Mouse (Mus musculus) neural tube, embryonic 13.5 days (tissue): ENCODE data around the gene Olfr690. TPM values are rescaled to one million over a fixed set of nuclear protein-coding genes. Genes with fewer than 3 reads are reported as not detected.

Experiments used
- ATAC-seq: fragments of 200-750 bp; cut with Nextera tagmentation; 2 replicates; pipeline ENCODE4 v1.8.0; 2017; ENCODE audit warnings: low read depth, mild to moderate bottlenecking, moderate TSS enrichment, moderate library complexity
- H3K27ac ChIP-seq: fragments of 300-500 bp; sonication (generic); replicated peaks from 2 replicates; pipeline ENCODE4 v1.5.1; 2015; ENCODE audit warnings: moderate library complexity, mild to moderate bottlenecking, inconsistent platforms
- H3K27me3 ChIP-seq: fragments of 300-500 bp; sonication (generic); 2 replicates; pipeline ENCODE4 v1.6.1; 2015; ENCODE audit warnings: mild to moderate bottlenecking, inconsistent platforms
- H3K36me3 ChIP-seq: fragments of 300-500 bp; sonication (generic); 2 replicates; pipeline ENCODE4 v1.6.1; 2015; ENCODE audit warnings: mild to moderate bottlenecking, inconsistent platforms
- H3K4me1 ChIP-seq: fragments of 300-500 bp; sonication (generic); replicated peaks from 2 replicates; pipeline ENCODE4 v1.6.1; 2015; ENCODE audit warnings: inconsistent platforms
- H3K4me2 ChIP-seq: fragments of 300-500 bp; sonication (generic); 2 replicates; pipeline ENCODE4 v1.6.1; 2015; ENCODE audit warnings: inconsistent platforms, mild to moderate bottlenecking, moderate library complexity
- H3K4me3 ChIP-seq: fragments of 300-500 bp; sonication (generic); 2 replicates; pipeline ENCODE4 v1.5.1; 2015; ENCODE audit warnings: mild to moderate bottlenecking, inconsistent platforms
- H3K9ac ChIP-seq: fragments of 300-500 bp; sonication (generic); 2 replicates; pipeline ENCODE4 v1.6.1; 2015; ENCODE audit warnings: moderate library complexity, mild to moderate bottlenecking, inconsistent platforms
- H3K9me3 ChIP-seq: fragments of 300-500 bp; sonication (generic); 2 replicates; pipeline ENCODE4 v1.6.1; 2016; ENCODE audit warnings: inconsistent platforms
- WGBS: fragments of 180-500 bp; shearing (Covaris S2); methylation state at CpG from one replicate; pipeline ENCODE4 v1.1.7; 2015; 5-methylcytosine and 5-hydroxymethylcytosine counted together
- polyA plus RNA-seq: library from polyadenylated mRNA; unstranded; fragments of >200 nt; fragmentation: Nextera tagmentation; extraction: Ambion mirVana; gene quantifications from 2 replicates; pipeline ENCODE4 v1.2.1, GENCODE M21; 2015

The Olfr690 gene
- polyA plus RNA-seq, 1 experiment from 2014 or later: not detected

GRCm38 (mm10) chr7:105342170-105342569, 8.3 kb upstream of the Olfr690 start, which contains the start of gene Olfr691:
Gene Olfr691 (minus strand): TSS chr7:105342270.
- Histone ChIP-seq H3K4me2 (no peak within 1 kb of the TSS), H3K4me3 (no peak within 1 kb of the TSS), H3K27ac (no peak within 1 kb of the TSS), H3K9ac (no peak within 1 kb of the TSS), H3K4me1 (no peaks in the 10 kb centered on the region), H3K9me3 (no peaks in the 10 kb centered on the region), H3K27me3 (no peaks in the 10 kb centered on the region), H3K36me3 (no peaks in the 10 kb centered on the region)
- 41% methylated on average over 1 of the region's 1 CpGs for WGBS
- no peak for ATAC-seq

DNA sequence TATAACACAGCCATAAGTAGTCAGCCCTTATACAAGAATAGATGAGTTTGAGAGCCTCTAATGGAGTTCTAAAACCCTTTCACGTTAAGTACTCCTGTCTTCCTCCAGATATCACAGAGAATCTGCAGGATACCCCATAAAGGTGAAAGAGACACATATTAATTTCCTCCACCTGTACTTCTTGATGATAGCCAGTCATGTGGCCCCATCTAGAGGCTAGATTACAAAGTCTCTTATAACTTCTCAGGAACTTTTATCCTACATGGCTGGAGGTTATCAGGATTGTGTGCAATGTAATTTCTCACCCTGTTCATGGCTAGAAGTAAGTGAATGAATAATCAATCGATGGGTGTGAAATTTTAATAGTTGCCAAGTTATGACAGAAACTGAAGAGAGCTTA, 8.6 kb downstream of the Olfr690 start:
- Histone ChIP-seq H3K36me3 (no peaks in the 10 kb centered on the region), H3K9me3 (no peaks in the 10 kb centered on the region), H3K9ac (no peak overlapping the region), H3K4me3 (no peak overlapping the region), H3K27me3 (no peaks in the 10 kb centered on the region), H3K4me1 (no peaks in the 10 kb centered on the region), H3K4me2 (no peak overlapping the region), H3K27ac (no peak overlapping the region)
- ATAC-seq: no peak
- 82% methylated on average over 2 of the region's 2 CpGs for WGBS

- H3K27ac ChIP-seq: no peak within 1 kb of the TSS
- no peaks in the 10 kb centered on the region for H3K4me1 ChIP-seq
- no peak for ATAC-seq
- no peak within 1 kb of the TSS for H3K9ac ChIP-seq
- no peaks in the 10 kb centered on the region for H3K36me3 ChIP-seq
- H3K27me3 ChIP-seq: no peaks in the 10 kb centered on the region
- WGBS: 70% methylated on average over 1 of the region's 1 CpGs
- no peak within 1 kb of the TSS for H3K4me3 ChIP-seq
- H3K9me3 ChIP-seq: no peaks in the 10 kb centered on the region
- H3K4me2 ChIP-seq: no peak within 1 kb of the TSS
Observed at GRCm38 (mm10) chr7:105310865-105311264, 23.0 kb downstream of the Olfr690 start, which contains the start of gene Olfr689. Gene Olfr689 (plus strand): TSS chr7:105311165.

DNA sequence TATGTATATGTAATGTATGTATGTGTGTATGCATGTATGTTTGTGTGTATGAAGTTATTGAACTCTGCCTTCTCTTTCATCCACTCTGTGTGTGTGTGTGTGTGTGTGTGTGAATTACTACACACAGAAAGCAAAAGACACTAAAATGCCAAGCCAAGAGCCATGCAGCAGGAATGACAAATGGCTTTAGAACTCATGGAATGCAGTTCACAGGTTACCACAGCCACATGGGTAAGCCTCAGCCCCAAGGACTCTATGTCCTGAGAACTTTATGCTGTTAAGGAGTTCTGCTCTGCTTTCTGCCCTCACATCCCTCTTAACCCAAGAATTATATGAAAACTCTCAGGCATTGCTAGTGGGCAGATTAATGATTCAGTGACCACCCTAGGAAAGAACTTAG, 43.9 kb downstream of the Olfr690 start:
- Histone ChIP-seq H3K9ac (no peak overlapping the region), H3K27ac (no peak overlapping the region), H3K4me3 (no peak overlapping the region), H3K9me3 (no peaks in the 10 kb centered on the region), H3K4me1 (no peaks in the 10 kb centered on the region), H3K27me3 (no peaks in the 10 kb centered on the region), H3K4me2 (no peak overlapping the region), H3K36me3 (no peaks in the 10 kb centered on the region)
- no peak for ATAC-seq

DNA sequence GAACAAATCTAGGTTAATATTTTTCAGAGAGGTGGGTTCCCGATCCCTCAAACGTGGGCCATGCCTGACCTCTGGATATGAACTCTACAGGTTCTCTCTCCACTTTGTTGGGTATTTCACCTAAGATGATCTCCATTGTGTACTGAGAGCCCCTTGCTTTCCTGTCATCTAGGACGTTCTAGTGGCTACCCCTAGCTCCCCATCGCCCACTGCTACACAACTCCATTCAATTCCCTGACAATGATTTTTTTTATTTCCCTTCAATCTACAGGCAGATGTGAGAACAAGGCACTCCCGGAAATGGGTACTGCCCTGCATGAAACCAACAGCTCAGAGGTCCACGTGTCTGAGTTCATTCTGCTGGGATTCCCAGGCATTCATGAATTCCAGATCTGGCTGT, 46.1 kb downstream of the Olfr690 start, which contains the start of gene Olfr688:
Olfr688 (plus strand) TSS at position 301 of the 400 bp plus-strand sequence.
- ATAC-seq: no peak
- H3K4me1 ChIP-seq: no peaks in the 10 kb centered on the region
- H3K9me3 ChIP-seq: no peaks in the 10 kb centered on the region
- no peak within 1 kb of the TSS for H3K27ac ChIP-seq
- H3K36me3 ChIP-seq: no peaks in the 10 kb centered on the region
- no peak within 1 kb of the TSS for H3K4me2 ChIP-seq
- no peaks in the 10 kb centered on the region for H3K27me3 ChIP-seq
- WGBS: 78% methylated on average over 6 of the region's 6 CpGs
- no peak within 1 kb of the TSS for H3K9ac ChIP-seq
- H3K4me3 ChIP-seq: no peak within 1 kb of the TSS

Other genes starting within 250 kb of the Olfr690 start
- gene Olfr680-ps1, start 241.3 kb downstream of the Olfr690 start, polyA plus RNA-seq: not detected in 2 replicates
- not detected in 2 replicates for gene Olfr681, start 217.3 kb downstream of the Olfr690 start, polyA plus RNA-seq
- not detected in 2 replicates for gene Olfr683, start 187.1 kb downstream of the Olfr690 start, polyA plus RNA-seq
- not detected in 2 replicates for gene Olfr684, start 170.5 kb downstream of the Olfr690 start, polyA plus RNA-seq
- not detected in 2 replicates for gene Olfr685, start 148.1 kb downstream of the Olfr690 start, polyA plus RNA-seq
- not detected in 2 replicates for gene Olfr686, start 126.6 kb downstream of the Olfr690 start, polyA plus RNA-seq
- not detected in 2 replicates for gene Olfr688, start 46.0 kb downstream of the Olfr690 start, polyA plus RNA-seq
- gene Olfr689, start 22.9 kb downstream of the Olfr690 start, polyA plus RNA-seq: 0.06 TPM in 1 of 2 replicates, not detected in the other
- 0.29 TPM in 1 of 2 replicates, not detected in the other for gene Olfr691, start 8.2 kb upstream of the Olfr690 start, polyA plus RNA-seq
- not detected in 2 replicates for gene Olfr692, start 34.1 kb upstream of the Olfr690 start, polyA plus RNA-seq
- gene Gm5901, start 40.9 kb upstream of the Olfr690 start, polyA plus RNA-seq: not detected in 2 replicates
- 36.7 and 43.2 TPM in 2 replicates for gene Fam160a2, start 66.0 kb upstream of the Olfr690 start, polyA plus RNA-seq
- gene Cnga4, start 70.5 kb upstream of the Olfr690 start, polyA plus RNA-seq: 0.20 TPM in 1 of 2 replicates, not detected in the other
- gene Cckbr, start 91.6 kb upstream of the Olfr690 start, polyA plus RNA-seq: 2.1 and 2.5 TPM in 2 replicates
- gene Cavin3, start 148.2 kb upstream of the Olfr690 start, polyA plus RNA-seq: 30.8 and 31.6 TPM in 2 replicates
- 62.0 and 71.4 TPM in 2 replicates for gene Smpd1, start 220.3 kb upstream of the Olfr690 start, polyA plus RNA-seq
- 206 and 248 TPM in 2 replicates for gene Apbb1, start 247.5 kb upstream of the Olfr690 start, polyA plus RNA-seq